Mouse (Mus musculus) left cerebral cortex, postnatal 36 days (tissue): ENCODE measurements around the gene Epgn. TPM values are rescaled to one million over a fixed set of nuclear protein-coding genes. Genes with fewer than 3 reads are reported as not detected.

ENCODE experiments used
- DNase-seq, 2 experiments: peaks; one replicate each; pipeline ENCODE4 v3.0.0; 2021 to 2022; ENCODE audit warnings: low spot score in 2 of 2, mixed read lengths in 1 of 2
- intact Hi-C: fragments of 180-260 bp; cut with DNase I; formaldehyde crosslinking; loops from one replicate; pipeline ENCODE4 v1.15.1; 2025
- total RNA-seq, 2 experiments: library from RNA; stranded (reverse); gene quantifications; 2 replicates each; pipeline ENCODE4 v1.2.3; 2021

Gene Epgn
- total RNA-seq, 2 experiments from 2014 or later: 0.23 TPM; not detected in 1

DNA sequence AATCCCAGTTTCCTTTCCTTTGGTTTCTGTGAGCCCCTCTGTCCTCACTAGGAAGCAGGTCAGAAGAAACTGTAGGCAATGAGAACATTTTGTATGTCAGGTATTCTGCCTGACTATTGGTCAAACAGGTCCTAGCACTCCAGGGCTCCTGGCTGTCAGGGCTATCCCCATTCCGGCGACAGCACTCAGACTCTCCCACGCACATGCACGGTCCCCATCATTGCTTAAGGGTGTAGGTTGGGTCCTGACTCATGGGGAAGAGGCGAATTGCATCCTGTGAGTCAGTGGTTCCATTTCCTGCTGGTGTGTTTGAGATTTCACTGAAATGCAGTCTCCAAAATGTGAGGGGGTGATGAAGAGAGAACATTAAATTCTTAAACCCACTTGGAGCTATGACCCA lies 55.8 kb downstream of the Epgn start:
- DNase-seq: peak in 1 of 2 experiments; percentile 5
- intact Hi-C loops: no loop called here

Other genes starting within 250 kb of the Epgn start
- gene Cxcl3, start 241.4 kb upstream of the Epgn start, total RNA-seq: not detected
- not detected for gene Cxcl15, start 232.9 kb upstream of the Epgn start, total RNA-seq
- not detected for gene Cxcl1, start 136.2 kb upstream of the Epgn start, total RNA-seq
- not detected for gene Cxcl2, start 123.6 kb upstream of the Epgn start, total RNA-seq
- 10 to 100 TPM; 17.0 to 17.8 TPM for gene Mthfd2l, start 96.3 kb upstream of the Epgn start, total RNA-seq
- gene Ereg, start 47.2 kb downstream of the Epgn start, total RNA-seq: not detected
- not detected for gene Areg, start 112.1 kb downstream of the Epgn start, total RNA-seq